Mouse (Mus musculus) limb, embryonic 11.5 days (tissue): ENCODE results near the gene Cx3cr1. TPM values are rescaled to one million over a fixed set of nuclear protein-coding genes. Genes with fewer than 3 reads are reported as not detected.
A peak's percentile ranks its signal among the peaks of the same experiment; 100 is the strongest.

Experiments
- ATAC-seq: fragments of 200-750 bp; cut with Nextera tagmentation; 2 replicates; pipeline ENCODE4 v1.8.0; 2017; ENCODE audit warnings: low read depth; ENCODE audit not compliant: insufficient number of reproducible peaks, low FRiP score, low TSS enrichment
- DNase-seq: peaks from one replicate; pipeline ENCODE4 v3.0.0-alpha.2; 2015; ENCODE audit warnings: low spot score
- H3K27ac ChIP-seq: fragments of 300-500 bp; sonication (generic); replicated peaks from 2 replicates; pipeline ENCODE4 v1.5.1; 2014; ENCODE audit warnings: low read depth, mild to moderate bottlenecking, low read length
- H3K27me3 ChIP-seq: fragments of 300-500 bp; sonication (generic); 2 replicates; pipeline ENCODE4 v1.6.1; 2014; ENCODE audit warnings: mild to moderate bottlenecking, low read length, mixed read lengths; ENCODE audit not compliant: control insufficient read depth, insufficient read depth
- H3K36me3 ChIP-seq: fragments of 300-500 bp; sonication (generic); 2 replicates; pipeline ENCODE4 v1.6.1; 2014; ENCODE audit warnings: mild to moderate bottlenecking, low read length, moderate library complexity, mixed read lengths; ENCODE audit not compliant: control insufficient read depth, insufficient read depth
- H3K4me1 ChIP-seq: fragments of 300-500 bp; sonication (generic); 2 replicates; pipeline ENCODE4 v1.6.1; 2014; ENCODE audit warnings: low read length, mixed read lengths; ENCODE audit not compliant: control insufficient read depth, insufficient read depth
- H3K4me2 ChIP-seq: fragments of 300-500 bp; sonication (generic); 2 replicates; pipeline ENCODE4 v1.6.1; 2014; ENCODE audit warnings: low read depth, mild to moderate bottlenecking, moderate library complexity; ENCODE audit not compliant: severe bottlenecking
- H3K4me3 ChIP-seq: fragments of 300-500 bp; sonication (generic); 2 replicates; pipeline ENCODE4 v1.5.1; 2014; ENCODE audit warnings: low read depth, low read length
- H3K9ac ChIP-seq: fragments of 300-500 bp; sonication (generic); 2 replicates; pipeline ENCODE4 v1.6.1; 2014; ENCODE audit warnings: mild to moderate bottlenecking, low read length
- H3K9me3 ChIP-seq: fragments of 300-500 bp; sonication (generic); 2 replicates; pipeline ENCODE4 v1.6.1; 2016; ENCODE audit warnings: low read length; ENCODE audit not compliant: control insufficient read depth
- WGBS: fragments of 180-500 bp; shearing (Covaris S2); extraction: QIAGEN DNeasy Blood & Tissue Kit; methylation state at CpG from one replicate; pipeline ENCODE4 v1.1.7; 2014; 5-methylcytosine and 5-hydroxymethylcytosine counted together
- polyA plus RNA-seq: library from polyadenylated mRNA; unstranded; fragments of >200 nt; fragmentation: Nextera tagmentation; extraction: Ambion mirVana; gene quantifications from 2 replicates; pipeline ENCODE4 v1.2.1, GENCODE M21; 2014

The Cx3cr1 gene
- polyA plus RNA-seq, 1 experiment from 2014 or later: 2.5 TPM

DNA sequence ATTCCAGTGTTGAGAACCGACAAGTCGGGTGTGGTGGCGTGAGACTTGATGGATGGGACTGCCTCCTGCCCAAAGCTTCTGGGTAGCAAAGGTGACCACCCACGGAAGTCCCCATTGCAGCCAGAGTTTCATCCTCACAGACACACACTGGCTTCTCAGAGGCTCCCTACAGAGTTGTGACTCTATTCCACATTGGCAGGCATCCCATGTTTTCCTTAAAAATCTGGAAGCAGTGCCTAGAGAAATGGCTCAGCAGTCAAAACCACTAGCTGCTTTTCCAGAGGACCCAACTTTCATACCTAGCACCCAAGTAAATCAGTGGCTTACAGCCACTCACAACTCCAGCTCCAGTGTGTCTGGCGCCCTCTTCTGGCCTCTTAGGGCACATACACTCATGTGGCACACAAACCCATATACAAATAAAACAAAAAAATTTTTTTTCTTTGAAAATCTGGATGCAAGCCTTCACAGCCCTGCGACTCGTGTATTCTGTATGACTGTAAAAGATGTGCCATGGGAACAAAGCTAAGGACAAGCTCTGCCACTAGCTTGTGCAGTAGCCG is 10.9 kb upstream of the Cx3cr1 start:
- Histone ChIP-seq H3K27me3 (no peaks in the 10 kb centered on the region), H3K36me3 (no peaks in the 10 kb centered on the region), H3K4me1 (no peaks in the 10 kb centered on the region), H3K9me3 (no peaks in the 10 kb centered on the region), H3K9ac (no peak overlapping the region), H3K27ac (no peak overlapping the region), H3K4me3 (no peak overlapping the region), H3K4me2 (no peak overlapping the region)
- DNase-seq: no peak
- no peak for ATAC-seq
- WGBS: 82% methylated on average over 8 of the region's 8 CpGs

DNA sequence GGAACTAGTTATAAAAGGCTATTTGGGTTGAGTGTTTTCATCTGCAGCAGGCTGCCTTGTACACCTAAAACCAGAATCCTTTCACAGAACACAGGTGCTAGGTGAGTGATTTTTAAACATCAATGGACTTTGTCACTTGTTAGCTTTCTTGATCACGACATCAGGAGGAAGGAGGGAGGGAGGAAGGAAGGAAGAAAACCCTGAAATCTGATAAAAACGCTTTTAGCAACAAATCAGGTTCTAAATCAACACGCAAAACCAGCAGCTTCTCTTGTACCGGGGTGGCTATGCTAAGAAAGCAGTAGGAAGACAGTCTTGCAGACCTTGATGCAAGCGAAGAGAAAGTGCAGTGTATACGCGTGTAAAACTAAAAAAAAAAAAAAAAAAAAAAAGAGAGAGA is 10.2 kb upstream of the Cx3cr1 start:
- Histone ChIP-seq H3K9ac (no peak overlapping the region), H3K4me3 (no peak overlapping the region), H3K9me3 (no peaks in the 10 kb centered on the region), H3K27me3 (no peaks in the 10 kb centered on the region), H3K4me2 (no peak overlapping the region), H3K4me1 (no peaks in the 10 kb centered on the region), H3K27ac (no peak overlapping the region), H3K36me3 (no peaks in the 10 kb centered on the region)
- 80% methylated on average over 7 of the region's 7 CpGs for WGBS
- DNase-seq (no peak), ATAC-seq (no peak)

DNA sequence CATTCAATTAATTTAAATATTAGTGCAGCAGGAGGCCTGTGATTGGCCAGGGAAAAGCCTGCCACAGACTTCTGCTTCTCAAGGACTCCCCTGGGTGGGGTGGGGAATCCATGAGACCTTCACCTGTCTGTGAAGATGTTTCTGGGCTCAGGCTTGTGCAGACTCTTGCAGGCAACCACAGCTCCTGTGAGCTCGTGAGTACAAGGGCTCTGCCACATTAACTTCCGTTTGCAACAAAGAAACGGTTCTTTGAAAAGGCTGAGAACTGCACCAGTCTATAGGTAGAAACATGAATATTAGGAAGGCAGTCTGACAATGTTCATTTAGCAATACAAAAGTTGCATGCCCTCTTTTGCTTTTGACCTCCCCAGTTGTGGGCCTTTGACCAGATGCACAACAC is 8.6 kb upstream of the Cx3cr1 start:
- 77% methylated on average over 3 of the region's 3 CpGs for WGBS
- no peaks in the 10 kb centered on the region for H3K27me3 ChIP-seq
- no peak for ATAC-seq
- no peak for DNase-seq
- no peak overlapping the region for H3K4me2 ChIP-seq
- H3K36me3 ChIP-seq: no peaks in the 10 kb centered on the region
- no peaks in the 10 kb centered on the region for H3K4me1 ChIP-seq
- no peak overlapping the region for H3K4me3 ChIP-seq
- H3K27ac ChIP-seq: no peak overlapping the region
- no peak overlapping the region for H3K9ac ChIP-seq
- H3K9me3 ChIP-seq: no peaks in the 10 kb centered on the region

DNA sequence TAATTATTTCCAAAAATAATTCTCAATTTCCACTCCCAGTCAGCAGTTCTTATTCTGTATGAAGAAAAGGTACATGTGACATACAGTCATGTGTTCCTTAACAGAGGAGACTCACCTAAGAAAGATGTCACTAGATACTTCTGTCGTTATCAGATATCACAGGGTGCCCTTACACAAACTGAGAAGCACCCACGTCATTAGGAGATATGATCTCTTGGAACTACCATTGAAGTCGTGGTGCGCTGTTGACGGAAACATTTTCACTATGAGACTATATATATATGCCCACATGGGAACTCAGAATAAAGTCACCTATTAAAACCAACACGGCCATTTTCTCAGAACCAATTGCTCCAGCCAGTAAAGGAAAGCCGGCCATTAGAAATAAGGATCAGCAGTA is 4.8 kb upstream of the Cx3cr1 start:
- Histone ChIP-seq H3K36me3 (no peaks in the 10 kb centered on the region), H3K9me3 (no peaks in the 10 kb centered on the region), H3K4me2 (no peak overlapping the region), H3K4me3 (no peak overlapping the region), H3K4me1 (no peaks in the 10 kb centered on the region), H3K9ac (no peak overlapping the region), H3K27me3 (no peaks in the 10 kb centered on the region), H3K27ac (no peak overlapping the region)
- DNase-seq: no peak
- no peak for ATAC-seq
- WGBS: 86% methylated on average over 7 of the region's 7 CpGs

DNA sequence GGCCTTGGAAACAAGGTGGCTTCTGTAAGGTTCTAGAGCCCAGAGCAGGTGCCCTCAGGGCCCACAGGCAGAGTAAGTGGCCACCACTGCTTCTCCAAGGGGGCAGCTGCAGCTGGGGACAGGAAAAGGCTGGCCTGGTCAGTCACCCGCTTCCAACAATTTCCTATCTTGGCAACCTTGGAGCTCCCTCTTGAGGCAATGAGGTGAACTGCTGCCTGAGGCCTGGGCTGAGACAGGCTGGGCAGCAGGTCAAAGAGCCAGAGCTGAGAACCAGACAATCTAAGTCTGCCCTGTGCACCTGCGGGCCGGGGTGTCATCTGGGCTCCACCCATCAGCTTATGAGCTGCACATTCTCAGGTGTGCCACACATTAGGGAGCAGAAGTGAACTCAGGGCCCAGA is 3.5 kb upstream of the Cx3cr1 start:
- no peak overlapping the region for H3K9ac ChIP-seq
- no peak for ATAC-seq

GRCm38 (mm10) chr9:120071251-120071650 is 1.6 kb upstream of the Cx3cr1 start:
- Histone ChIP-seq H3K4me2 (no peak overlapping the region), H3K36me3 (no peaks in the 10 kb centered on the region), H3K27me3 (no peaks in the 10 kb centered on the region), H3K9me3 (no peaks in the 10 kb centered on the region), H3K4me1 (no peaks in the 10 kb centered on the region), H3K4me3 (no peak overlapping the region), H3K27ac (no peak overlapping the region), H3K9ac (no peak overlapping the region)
- WGBS: 77% methylated on average over 2 of the region's 2 CpGs
- no peak for ATAC-seq
- DNase-seq: no peak

More for the DNA sequence above, 3.5 kb upstream of the Cx3cr1 start:
- WGBS: 33% methylated on average over 3 of the region's 3 CpGs
- Histone ChIP-seq H3K36me3 (no peaks in the 10 kb centered on the region), H3K4me3 (no peak overlapping the region), H3K27me3 (no peaks in the 10 kb centered on the region), H3K4me1 (no peaks in the 10 kb centered on the region), H3K27ac (no peak overlapping the region), H3K9me3 (no peaks in the 10 kb centered on the region), H3K4me2 (no peak overlapping the region)
- peak; percentile 88 for DNase-seq

DNA sequence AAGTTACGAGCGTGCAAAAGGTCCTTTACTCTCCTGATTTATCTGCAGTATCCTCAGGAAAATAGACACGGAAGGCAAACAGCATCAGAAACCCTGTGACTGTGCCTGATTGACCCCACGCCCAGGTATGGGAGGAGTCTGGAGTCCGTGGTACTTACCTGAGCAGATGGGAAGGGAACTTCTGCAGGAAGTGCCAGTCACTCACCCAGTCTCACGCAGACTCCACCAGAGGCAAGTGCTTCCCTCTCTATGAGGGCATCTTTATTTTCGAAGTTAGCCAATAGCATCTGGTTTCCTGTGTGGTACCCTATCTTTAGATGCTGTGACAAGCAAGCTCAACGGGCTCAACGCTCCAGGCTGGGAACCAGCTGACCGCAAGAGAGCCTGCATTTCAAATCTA is 1.6 kb downstream of the Cx3cr1 start:
- no peak overlapping the region for H3K27ac ChIP-seq
- WGBS: 63% methylated on average over 10 of the region's 10 CpGs
- no peak overlapping the region for H3K9ac ChIP-seq
- H3K9me3 ChIP-seq: no peaks in the 10 kb centered on the region
- no peaks in the 10 kb centered on the region for H3K27me3 ChIP-seq
- no peak overlapping the region for H3K4me2 ChIP-seq
- no peak for ATAC-seq
- no peak for DNase-seq
- H3K4me3 ChIP-seq: no peak overlapping the region
- no peaks in the 10 kb centered on the region for H3K36me3 ChIP-seq
- H3K4me1 ChIP-seq: no peaks in the 10 kb centered on the region

DNA sequence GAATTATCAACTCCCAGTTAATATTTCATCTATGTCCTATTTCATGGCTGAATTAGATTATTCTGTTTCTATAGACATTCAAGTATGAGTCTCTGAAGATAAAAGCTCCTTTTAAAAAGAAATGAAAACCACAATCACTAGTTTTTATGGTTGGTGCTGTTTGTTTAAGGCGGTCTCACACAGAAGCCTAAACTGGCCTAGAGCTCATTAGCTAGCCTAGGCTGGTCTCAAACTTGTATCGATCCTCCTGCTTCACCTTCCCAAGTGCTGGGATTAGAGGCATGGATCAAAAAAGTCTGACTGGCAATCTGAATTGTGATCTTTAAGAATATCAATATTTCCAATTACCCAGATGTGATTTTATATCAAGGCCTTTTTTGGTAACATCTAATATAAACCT is 2.1 kb downstream of the Cx3cr1 start:
- Histone ChIP-seq H3K4me1 (no peaks in the 10 kb centered on the region), H3K9me3 (no peaks in the 10 kb centered on the region), H3K4me3 (no peak overlapping the region), H3K36me3 (no peaks in the 10 kb centered on the region), H3K27me3 (no peaks in the 10 kb centered on the region), H3K9ac (no peak overlapping the region), H3K4me2 (no peak overlapping the region), H3K27ac (no peak overlapping the region)
- no peak for DNase-seq
- 82% methylated on average over 2 of the region's 2 CpGs for WGBS
- ATAC-seq: no peak

- Histone ChIP-seq H3K9ac (no peak overlapping the region), H3K4me1 (no peaks in the 10 kb centered on the region), H3K4me3 (no peak overlapping the region), H3K27ac (no peak overlapping the region), H3K4me2 (no peak overlapping the region), H3K36me3 (no peaks in the 10 kb centered on the region), H3K27me3 (no peaks in the 10 kb centered on the region), H3K9me3 (no peaks in the 10 kb centered on the region)
- DNase-seq (no peak), ATAC-seq (no peak)
- 74% methylated on average over 4 of the region's 4 CpGs for WGBS
These were observed 5.4 kb downstream of the Cx3cr1 start for GRCm38 (mm10) chr9:120064317-120064716.
